Mouse (Mus musculus) right cerebral cortex, postnatal 10 days (tissue): ENCODE results near the gene Map2k1.
A peak's percentile ranks its signal among the peaks of the same experiment; 100 is the strongest.
"Not testable (repeated sequence)": the region's sequence is repeated elsewhere in the genome, so short reads cannot be mapped to it uniquely, and the experiment has no call there.

ENCODE experiments used
- DNase-seq, 2 experiments: peaks; one replicate each; pipeline ENCODE4 v3.0.0; 2021; ENCODE audit warnings: low spot score in 2 of 2

The Map2k1 gene

DNA sequence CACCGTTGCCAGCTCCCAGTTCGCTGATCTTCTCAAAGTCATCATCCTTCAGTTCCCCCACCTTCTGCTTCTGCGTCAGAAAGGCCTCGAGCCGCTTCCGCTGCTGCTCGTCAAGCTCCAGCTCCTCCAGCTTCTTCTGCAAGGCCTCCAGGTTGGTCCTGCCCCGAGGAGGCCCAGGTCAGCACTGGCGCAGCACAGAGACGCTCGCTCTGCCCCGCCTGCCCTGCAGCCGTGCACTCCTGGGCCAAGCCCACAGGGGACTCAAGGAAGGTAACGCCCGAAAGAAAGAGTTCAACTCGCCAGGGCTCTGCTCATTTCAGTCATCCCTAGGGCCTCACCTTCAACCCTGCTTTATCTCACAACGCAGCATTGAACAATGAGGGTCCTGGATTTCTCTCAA is 39.0 kb downstream of the Map2k1 start:
- DNase-seq, result no peak

GRCm38 (mm10) chr9:64207509-64208084 is 45.8 kb downstream of the Map2k1 start:
- peak in 1 of 2 experiments; percentile 32 for DNase-seq

- no peak for DNase-seq
Measured at GRCm38 (mm10) chr9:64202866-64203265, 50.6 kb downstream of the Map2k1 start.

GRCm38 (mm10) chr9:64202331-64202730 is 51.1 kb downstream of the Map2k1 start:
- DNase-seq, result no peak

GRCm38 (mm10) chr9:64199897-64200296 is 53.5 kb downstream of the Map2k1 start:
- no peak for DNase-seq

DNA sequence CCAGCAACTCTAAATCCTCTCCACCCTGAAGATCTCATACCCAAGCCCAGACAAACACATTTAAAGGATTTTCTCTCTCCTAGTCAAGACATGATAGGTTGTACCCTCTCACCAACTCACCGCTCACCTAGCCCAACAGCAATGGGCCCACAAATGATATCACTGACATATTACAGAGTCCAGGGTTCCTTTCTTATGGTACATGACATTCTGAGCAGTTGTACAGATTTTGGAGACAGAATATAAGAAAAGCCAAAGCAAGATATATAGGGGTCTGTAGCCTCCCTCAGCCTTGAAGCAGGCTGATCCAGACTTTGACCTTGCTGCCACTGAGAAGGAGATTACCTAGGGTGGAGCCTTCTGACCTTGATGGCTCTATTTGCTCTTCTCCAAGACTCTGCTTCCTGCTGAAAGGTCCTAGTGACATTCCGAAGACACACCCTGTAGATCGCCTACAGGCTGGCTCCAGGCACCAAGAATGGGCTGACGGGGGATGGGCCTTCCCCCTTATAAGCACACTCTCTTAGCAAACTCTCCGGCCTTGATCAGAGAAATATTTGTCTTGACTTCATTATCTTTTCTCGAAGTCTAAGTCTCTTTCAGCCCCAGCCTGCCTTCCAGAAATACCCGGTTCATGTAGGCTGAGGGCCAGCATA is 54.5 kb downstream of the Map2k1 start:
- not testable (repeated sequence) for DNase-seq

DNA sequence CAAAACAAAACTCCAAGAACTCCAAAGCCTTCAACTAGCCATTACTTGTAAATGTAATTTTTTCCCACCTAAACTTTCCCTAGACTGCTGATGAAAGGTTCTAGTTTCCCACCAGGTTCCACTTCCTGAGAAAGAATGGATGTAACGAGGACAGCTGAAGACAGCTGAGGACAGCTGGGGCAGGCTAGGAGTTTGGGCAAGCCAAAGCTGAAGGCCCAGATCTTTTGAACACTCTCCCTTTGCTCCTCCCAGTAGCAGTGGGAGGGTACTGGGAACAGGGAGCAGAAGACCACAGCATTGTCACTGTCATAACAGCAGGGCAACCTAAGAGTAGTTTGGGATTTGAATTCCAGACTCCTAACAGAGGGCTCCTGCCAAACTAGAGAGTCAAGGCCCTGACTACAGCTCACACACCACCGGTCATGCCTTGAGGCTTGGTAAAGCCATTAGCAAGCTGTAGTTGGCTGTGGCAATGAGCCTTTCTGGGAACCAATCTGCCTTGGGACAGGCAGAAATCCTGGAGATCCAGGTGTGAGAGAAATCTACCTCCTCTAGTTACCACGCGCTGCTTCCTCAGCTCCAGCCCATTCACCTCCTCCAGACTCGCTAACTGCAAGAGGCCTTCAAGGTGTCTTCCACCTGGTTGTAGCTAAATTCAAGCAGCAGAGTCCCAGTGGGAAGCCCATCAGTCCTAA is 55.2 kb downstream of the Map2k1 start:
- no peak for DNase-seq

- DNase-seq, result no peak
Measured at GRCm38 (mm10) chr9:64197524-64197923, 55.9 kb downstream of the Map2k1 start.

DNA sequence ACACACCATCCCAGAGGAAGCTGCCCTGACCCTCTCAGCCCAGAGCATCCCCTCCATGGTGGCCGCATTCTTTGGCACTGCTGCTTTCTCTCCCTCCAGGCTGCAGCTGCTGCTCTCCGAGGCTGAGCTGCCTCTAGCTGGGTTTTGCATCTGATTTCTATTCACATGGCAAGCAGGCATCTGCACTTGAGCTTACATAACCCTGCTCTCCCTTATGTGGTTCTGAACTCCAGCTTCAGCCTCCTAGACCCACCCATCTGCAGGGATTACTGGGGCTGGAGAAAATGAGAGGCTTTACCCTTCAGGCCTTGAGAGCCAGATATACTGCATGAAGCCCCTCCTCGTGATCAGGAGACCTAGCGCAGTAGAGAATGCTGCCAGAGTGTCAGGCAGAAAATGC is 57.9 kb downstream of the Map2k1 start:
- peak; percentile 66 to 71 for DNase-seq

DNA sequence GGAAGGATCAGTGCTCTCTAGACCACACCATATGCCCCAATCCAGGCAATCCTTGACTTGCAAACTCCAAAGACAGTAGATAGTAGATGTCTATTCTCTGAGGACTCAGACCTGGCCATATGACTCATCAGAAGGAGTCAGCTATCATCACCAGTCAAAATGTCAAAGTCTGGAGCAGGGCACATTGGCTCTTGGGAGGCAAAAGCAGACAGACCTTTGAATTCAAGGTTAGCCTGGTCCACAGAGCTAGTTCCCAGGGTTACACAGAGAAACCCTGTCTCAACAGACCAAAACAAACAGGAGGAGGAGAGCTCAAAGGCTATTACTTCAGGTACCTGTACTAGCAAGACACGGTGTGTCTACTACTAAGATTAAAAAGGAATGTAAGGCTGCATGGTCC is 59.6 kb downstream of the Map2k1 start:
- no peak for DNase-seq

DNA sequence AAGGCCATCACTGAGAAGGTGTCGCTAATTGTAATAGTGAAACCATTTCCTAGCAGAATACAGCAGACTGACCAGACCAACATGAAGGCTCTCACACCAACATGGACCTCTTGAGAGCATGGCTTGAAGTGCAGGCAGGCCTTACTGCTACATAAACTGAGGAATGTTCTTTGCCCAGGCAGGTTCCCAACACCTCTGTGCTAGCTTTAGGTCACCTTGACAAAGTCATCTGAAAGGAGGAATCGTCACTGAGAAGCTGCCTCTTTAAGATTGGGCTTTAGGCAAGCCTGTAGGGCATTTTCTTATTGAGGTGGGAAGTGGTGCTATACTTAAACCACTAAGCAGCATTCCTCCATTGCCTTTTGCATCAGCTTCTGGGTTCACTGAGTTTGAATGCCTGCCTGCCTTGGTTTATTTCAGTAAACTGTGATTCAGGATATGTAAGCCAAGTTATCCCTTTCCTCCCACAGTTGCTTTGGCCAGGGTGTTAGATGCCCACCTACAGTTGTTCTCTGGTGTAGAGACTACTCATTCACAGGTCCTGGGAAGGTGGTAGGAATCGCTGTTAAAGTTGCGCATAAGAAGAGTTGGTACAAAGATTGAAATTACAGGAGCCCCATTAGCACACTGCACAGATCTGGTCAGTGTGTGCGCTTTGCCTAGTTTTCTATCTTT is 69.1 kb downstream of the Map2k1 start:
- no peak for DNase-seq

DNA sequence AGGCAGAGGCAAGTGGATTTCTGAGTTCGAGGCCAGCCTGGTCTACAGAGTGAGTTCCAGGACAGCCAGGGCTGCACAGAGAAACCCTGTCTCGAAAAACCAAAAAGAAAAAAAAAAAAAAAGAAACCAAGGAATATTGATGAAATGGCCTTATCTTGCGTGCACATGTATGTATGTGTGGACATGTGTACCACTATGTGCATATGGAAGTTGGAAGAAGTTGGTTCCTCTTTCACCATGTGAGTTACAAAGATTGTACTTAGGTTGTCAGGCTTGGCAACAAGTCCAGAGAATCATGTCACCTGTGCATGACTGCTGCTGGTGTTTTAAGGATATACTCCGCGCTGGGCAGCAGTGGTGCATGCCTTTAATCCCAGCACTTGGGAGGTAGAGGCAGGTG is 70.1 kb downstream of the Map2k1 start:
- DNase-seq, result not testable (repeated sequence)

DNA sequence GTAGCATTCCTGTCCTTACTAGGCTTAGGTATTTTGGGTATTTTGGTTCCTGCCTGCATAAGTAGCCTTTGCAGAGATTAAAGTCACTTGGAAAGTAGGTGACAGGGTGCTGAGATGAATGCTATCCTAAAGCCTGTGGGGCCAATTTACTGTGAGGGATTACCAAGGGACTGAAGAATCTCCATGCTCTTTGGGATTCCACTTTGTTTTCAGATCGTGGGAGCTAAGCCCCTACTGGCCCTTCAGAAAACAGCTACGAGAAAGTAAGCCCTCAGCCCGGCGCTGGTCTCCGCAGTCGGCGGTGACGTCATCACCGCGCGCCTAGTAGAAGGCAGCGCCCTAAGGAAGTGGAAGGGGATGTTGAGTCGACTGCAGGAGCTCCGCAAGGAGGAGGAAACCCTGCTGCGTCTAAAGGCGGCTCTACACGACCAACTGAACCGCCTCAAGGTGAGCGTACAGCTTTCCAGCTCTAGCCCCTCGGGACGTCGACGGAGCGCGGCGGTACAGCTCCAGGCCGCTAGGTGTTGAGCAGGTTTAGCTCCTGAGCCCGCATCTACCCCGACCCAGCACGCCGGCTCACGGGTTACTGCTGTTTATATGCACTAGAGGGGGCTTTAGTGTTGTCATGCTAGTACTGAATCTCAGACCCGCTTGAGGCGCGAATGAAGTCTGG is 74.3 kb downstream of the Map2k1 start, which contains the start of gene Snapc5:
Snapc5 (plus strand) TSS at position 301 of the 673 bp plus-strand sequence.
- DNase-seq, result peak; percentile 94 to 95

GRCm38 (mm10) chr9:64178610-64178973 is 74.8 kb downstream of the Map2k1 start:
- no peak for DNase-seq

- DNase-seq, result peak in 1 of 2 experiments; percentile 38
Measured at GRCm38 (mm10) chr9:64175378-64175777, 78.1 kb downstream of the Map2k1 start.

- DNase-seq, result no peak
Measured at GRCm38 (mm10) chr9:64174766-64175165, 78.7 kb downstream of the Map2k1 start.

DNA sequence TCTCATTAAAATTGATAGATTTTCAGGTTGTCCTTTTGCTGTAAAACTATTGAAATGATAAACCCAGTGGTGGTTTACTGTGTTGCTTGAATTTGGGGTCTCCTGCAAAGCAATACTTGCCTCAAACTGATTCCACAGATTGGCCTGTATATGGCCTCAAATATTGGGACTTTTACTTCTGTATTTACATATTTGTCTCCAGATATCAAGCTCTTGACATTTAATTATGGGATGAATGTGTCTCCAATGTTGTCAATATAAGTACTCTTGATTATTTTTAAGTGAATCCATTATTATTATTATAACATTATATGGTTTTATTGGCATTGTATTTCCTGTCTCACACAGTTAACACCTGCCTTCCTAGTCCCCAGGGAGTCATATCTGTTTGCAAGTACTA is 79.1 kb downstream of the Map2k1 start:
- no peak for DNase-seq

GRCm38 (mm10) chr9:64173666-64174220 is 79.7 kb downstream of the Map2k1 start:
- DNase-seq, result no peak

GRCm38 (mm10) chr9:64172816-64173665 is 80.4 kb downstream of the Map2k1 start, which contains the start of the genes Zwilch and Rpl4:
Gene Zwilch (minus strand): TSS chr9:64173104.
Gene Rpl4 (plus strand): TSS chr9:64173375.
- DNase-seq, result peak; percentile 86 to 88

- no peak for DNase-seq
Measured at GRCm38 (mm10) chr9:64172145-64172815, 81.2 kb downstream of the Map2k1 start.
